Mouse (Mus musculus) MEL (cell line): ENCODE results near the gene Aff3. TPM values are rescaled to one million over a fixed set of nuclear protein-coding genes. Genes with fewer than 3 reads are reported as not detected.

Experiments
- DNase-seq: peaks from one replicate; pipeline ENCODE4 v3.0.0; 2011; ENCODE audit warnings: low read depth, low spot score
- H3K27ac ChIP-seq: 2 replicates; pipeline ENCODE4 v1.5.1; 2012; ENCODE audit warnings: low read depth, mild to moderate bottlenecking, control low read depth, low read length, moderate library complexity; ENCODE audit not compliant: control insufficient read depth
- H3K27me3 ChIP-seq, 2 experiments: fragments of 150-350 bp in 1 of 2; sonication (generic) in 1 of 2; 2 replicates each; pipeline ENCODE4 v1.6.1; 2012; ENCODE audit warnings: low read length in 2 of 2, mild to moderate bottlenecking in 2 of 2, improper control_type of control experiment in 1 of 2, moderate library complexity in 1 of 2; ENCODE audit not compliant: insufficient read depth in 2 of 2, control insufficient read depth in 1 of 2
- H3K36me3 ChIP-seq, 2 experiments: 2 replicates each; pipeline ENCODE4 v1.6.1; 2012 to 2014; ENCODE audit warnings: low read length in 2 of 2, improper control_type of control experiment in 1 of 2, inconsistent platforms in 1 of 2, mild to moderate bottlenecking in 1 of 2; ENCODE audit not compliant: insufficient read depth in 2 of 2, control insufficient read depth in 1 of 2
- H3K4me1 ChIP-seq, 2 experiments: fragments of 150-350 bp in 1 of 2; sonication (generic) in 1 of 2; 2 replicates each; pipeline ENCODE4 v1.6.1; 2012; ENCODE audit warnings: low read length in 2 of 2, improper control_type of control experiment in 1 of 2, mild to moderate bottlenecking in 1 of 2; ENCODE audit not compliant: insufficient read depth in 2 of 2, control insufficient read depth in 1 of 2
- H3K4me3 ChIP-seq, 2 experiments: fragments of 150-350 bp in 1 of 2; sonication (generic) in 1 of 2; 2 replicates each; pipeline ENCODE4 v1.5.1; 2012; ENCODE audit warnings: low read depth in 2 of 2, low read length in 2 of 2, mild to moderate bottlenecking in 2 of 2, moderate library complexity in 2 of 2, control low read depth in 1 of 2, improper control_type of control experiment in 1 of 2; ENCODE audit not compliant: control insufficient read depth in 1 of 2, insufficient read depth in 1 of 2
- H3K79me2 ChIP-seq: 2 replicates; pipeline ENCODE4 v1.6.1; 2012; ENCODE audit warnings: mild to moderate bottlenecking, low read length, moderate library complexity; ENCODE audit not compliant: control insufficient read depth, poor library complexity, insufficient read depth
- H3K9ac ChIP-seq: 2 replicates; pipeline ENCODE4 v1.6.1; 2012; ENCODE audit warnings: low read depth, mild to moderate bottlenecking, control low read depth, low read length, moderate library complexity; ENCODE audit not compliant: control insufficient read depth, poor library complexity, severe bottlenecking
- H3K9me3 ChIP-seq: fragments of 150-350 bp; sonication (generic); replicated peaks from 2 replicates; pipeline ENCODE4 v1.6.1; 2012; ENCODE audit warnings: mild to moderate bottlenecking, low read length, improper control_type of control experiment, moderate library complexity; ENCODE audit not compliant: insufficient read depth
- ELF1 ChIP-seq: IDR thresholded peaks from 2 replicates; pipeline ENCODE4 v1.6.1; 2014; ENCODE audit warnings: low read depth, mild to moderate bottlenecking, inconsistent platforms, low read length, improper control_type of control experiment, moderate library complexity
- ETS1 ChIP-seq: IDR thresholded peaks from 2 replicates; pipeline ENCODE4 v1.6.1; 2012; ENCODE audit warnings: low read depth, mild to moderate bottlenecking, inconsistent platforms, low read length, improper control_type of control experiment, moderate library complexity
- MAFK ChIP-seq: IDR thresholded peaks from 2 replicates; pipeline ENCODE4 v1.6.1; 2011; ENCODE audit warnings: low read depth, mild to moderate bottlenecking, low read length, improper control_type of control experiment, borderline replicate concordance
- MEF2A ChIP-seq: IDR thresholded peaks from 2 replicates; pipeline ENCODE4 v1.6.1; 2014; ENCODE audit warnings: low read depth, mild to moderate bottlenecking, inconsistent platforms, low read length, improper control_type of control experiment; ENCODE audit not compliant: poor library complexity, insufficient replicate concordance, severe bottlenecking; ENCODE audit errors: extremely low read depth
- MXI1 ChIP-seq: IDR thresholded peaks from 2 replicates; pipeline ENCODE4 v1.6.1; 2011; ENCODE audit warnings: mild to moderate bottlenecking, low read depth, low read length, improper control_type of control experiment
- MYC ChIP-seq: IDR thresholded peaks from 2 replicates; pipeline ENCODE4 v1.6.1; 2011; ENCODE audit warnings: low read depth, mild to moderate bottlenecking, low read length, improper control_type of control experiment, moderate library complexity
- NELFE ChIP-seq: IDR thresholded peaks from 2 replicates; pipeline ENCODE4 v1.6.1; 2011; ENCODE audit warnings: low read depth, low read length, improper control_type of control experiment
- NRF1 ChIP-seq: IDR thresholded peaks from 2 replicates; pipeline ENCODE4 v1.6.1; 2014; ENCODE audit warnings: low read depth, mild to moderate bottlenecking, inconsistent platforms, low read length, improper control_type of control experiment, moderate library complexity; ENCODE audit not compliant: poor library complexity, insufficient read depth, severe bottlenecking
- TBP ChIP-seq: IDR thresholded peaks from 2 replicates; pipeline ENCODE4 v1.8.0; 2011; ENCODE audit warnings: low read depth, low read length, improper control_type of control experiment
- UBTF ChIP-seq: IDR thresholded peaks from 2 replicates; pipeline ENCODE4 v1.6.1; 2012; ENCODE audit warnings: low read depth, mild to moderate bottlenecking, inconsistent platforms, low read length, improper control_type of control experiment, moderate library complexity, borderline replicate concordance; ENCODE audit not compliant: insufficient read depth
- ZMIZ1 ChIP-seq: IDR thresholded peaks from 2 replicates; pipeline ENCODE4 v1.6.1; 2012; ENCODE audit warnings: low read depth, mild to moderate bottlenecking, inconsistent platforms, low read length, improper control_type of control experiment, moderate library complexity
- polyA plus RNA-seq, 2 experiments: library from polyadenylated mRNA; stranded (reverse) in 1 of 2; unstranded in 1 of 2; fragments of >175 nt in 1 of 2; fragments of >200 nt in 1 of 2; gene quantifications; 2 replicates each; pipeline versions ENCODE4 v1.2.1 to v1.2.4; 2012; ENCODE audit warnings: low replicate concordance in 2 of 2, low read depth in 1 of 2; ENCODE audit not compliant: insufficient read length in 2 of 2, insufficient read depth in 1 of 2, missing spikeins in 1 of 2
- total RNA-seq: library from RNA; depleted of rRNA; stranded (reverse); fragments of 300-350 nt; gene quantifications from 2 replicates; pipeline ENCODE4 v1.2.3, GENCODE M21; 2012

Gene Aff3
- total and polyA plus RNA-seq, 3 experiments = 18.5 to 41.1 (median 25.4) TPM

- H3K9ac ChIP-seq = no peak overlapping the region
- peaks cover 6 to 7% of the 10 kb centered on the region in 2 experiments; a peak in 3 of 4 replicates for H3K36me3 ChIP-seq
- H3K9me3 ChIP-seq = no peaks in the 10 kb centered on the region
- peaks cover 0 to 6% of the 10 kb centered on the region in 2 experiments; a peak in 3 of 4 replicates for H3K4me1 ChIP-seq
- H3K79me2 ChIP-seq = no peaks in the 10 kb centered on the region
- no peak for TF ChIP-seq MAFK
- no peak for TF ChIP-seq NRF1
- TF ChIP-seq ETS1 = no peak
- no peak for TF ChIP-seq MEF2A
- TF ChIP-seq UBTF = no peak
- TF ChIP-seq ZMIZ1 = no peak
- no peak for TF ChIP-seq MXI1
- no peak overlapping the region for H3K4me3 ChIP-seq
- no peak for DNase-seq
- no peak overlapping the region for H3K27ac ChIP-seq
- H3K27me3 ChIP-seq = no peaks in the 10 kb centered on the region
Measured at GRCm38 (mm10) chr1:38595311-38595710, 69.4 kb downstream of the Aff3 start.

GRCm38 (mm10) chr1:38594766-38595165, 70.0 kb downstream of the Aff3 start:
- TF ChIP-seq ELF1 = no peak
- TF ChIP-seq ZMIZ1 = no peak
- H3K4me3 ChIP-seq = no peak overlapping the region
- peaks cover 6 to 7% of the 10 kb centered on the region in 2 experiments; a peak in 3 of 4 replicates for H3K36me3 ChIP-seq

GRCm38 (mm10) chr1:38591194-38591593, 73.6 kb downstream of the Aff3 start:
- TF ChIP-seq MYC (no peak), NRF1 (no peak), NELFE (no peak), UBTF (no peak), TBP (no peak)
- TF ChIP-seq, all 39 proteins: peak for 0
- no peak overlapping the region for H3K4me3 ChIP-seq
- H3K9me3 ChIP-seq = no peaks in the 10 kb centered on the region
- H3K36me3 ChIP-seq = peaks cover 6 to 7% of the 10 kb centered on the region in 2 experiments; a peak in 2 of 4 replicates
- no peaks in the 10 kb centered on the region for H3K79me2 ChIP-seq
- H3K27ac ChIP-seq = no peak overlapping the region
- no peaks in the 10 kb centered on the region for H3K27me3 ChIP-seq
- H3K4me1 ChIP-seq = peaks cover 0 to 3% of the 10 kb centered on the region in 2 experiments; a peak in 2 of 4 replicates
- DNase-seq = no peak
- no peak overlapping the region for H3K9ac ChIP-seq

More at GRCm38 (mm10) chr1:38594766-38595165, 70.0 kb downstream of the Aff3 start:
- no peak overlapping the region for H3K27ac ChIP-seq
- no peak overlapping the region for H3K9ac ChIP-seq
- no peak for DNase-seq
- H3K79me2 ChIP-seq = no peaks in the 10 kb centered on the region
- no peaks in the 10 kb centered on the region for H3K9me3 ChIP-seq
- no peaks in the 10 kb centered on the region for H3K27me3 ChIP-seq
- peaks cover 0 to 3% of the 10 kb centered on the region in 2 experiments; a peak in 2 of 4 replicates for H3K4me1 ChIP-seq
